Mouse (Mus musculus): ENCODE measurements around the gene Rfx4.

Gene Rfx4

DNA sequence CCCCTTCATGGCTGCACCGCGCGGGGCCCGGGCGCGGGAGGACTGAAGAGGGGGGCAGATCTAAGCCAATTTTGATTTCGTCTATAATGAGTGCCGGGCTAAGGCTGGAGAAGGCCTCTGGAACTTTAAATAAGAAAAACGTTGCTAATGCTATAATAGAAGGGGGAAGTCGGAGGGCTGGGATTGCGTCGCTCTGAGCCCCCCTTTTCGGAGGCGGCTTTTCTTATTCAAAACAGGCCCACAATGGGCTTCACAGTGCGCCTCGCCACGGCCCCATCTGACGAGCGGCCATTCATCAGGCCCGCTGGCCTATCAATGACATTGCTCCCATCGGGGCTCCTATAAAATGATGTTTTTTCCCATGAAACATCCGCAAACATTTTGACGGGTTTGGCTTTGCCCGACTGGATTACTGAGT is at the start of gene Rfx4:
Rfx4 (plus strand) TSS at position 277 of the 418 bp plus-strand sequence.
- POLR2A ChIA-PET = interaction anchor here in 1 of 4 experiments (0.6 kb wide), 1 partner anchor 469 kb away, joined by 3 read pairs; no protein-coding TSS in a partner anchor
- CTCF ChIA-PET = interaction anchor here in 1 of 4 experiments (0.6 kb wide), 1 partner anchor 83 kb away, joined by 3 read pairs; no protein-coding TSS in a partner anchor

GRCm38 (mm10) chr10:84706543-84706942 is 49.3 kb upstream of the Rfx4 start:
- ChIA-PET POLR2A (interaction anchor here in 2 of 4 experiments (1.3 to 2.1 kb wide), 5 partner anchors 13 to 203 kb away, joined by 3 to 9 read pairs (median 4); no protein-coding TSS in a partner anchor), CTCF (interaction anchor here in 1 of 4 experiments (1.1 kb wide), 1 partner anchor 279 kb away, joined by 3 read pairs; no protein-coding TSS in a partner anchor)

- ChIA-PET CTCF (interaction anchor here in 2 of 4 experiments (1.1 to 1.5 kb wide), 2 partner anchors 23 to 279 kb away, joined by 3 read pairs; no protein-coding TSS in a partner anchor), POLR2A (interaction anchor here in 2 of 4 experiments (0.7 to 2.1 kb wide), 14 partner anchors 9 to 832 kb away, joined by 3 to 9 read pairs (median 4); partner anchors contain the start of gene Polr3b (in 1 of the 2))
These were observed 48.6 kb upstream of the Rfx4 start for GRCm38 (mm10) chr10:84707226-84707625.

DNA sequence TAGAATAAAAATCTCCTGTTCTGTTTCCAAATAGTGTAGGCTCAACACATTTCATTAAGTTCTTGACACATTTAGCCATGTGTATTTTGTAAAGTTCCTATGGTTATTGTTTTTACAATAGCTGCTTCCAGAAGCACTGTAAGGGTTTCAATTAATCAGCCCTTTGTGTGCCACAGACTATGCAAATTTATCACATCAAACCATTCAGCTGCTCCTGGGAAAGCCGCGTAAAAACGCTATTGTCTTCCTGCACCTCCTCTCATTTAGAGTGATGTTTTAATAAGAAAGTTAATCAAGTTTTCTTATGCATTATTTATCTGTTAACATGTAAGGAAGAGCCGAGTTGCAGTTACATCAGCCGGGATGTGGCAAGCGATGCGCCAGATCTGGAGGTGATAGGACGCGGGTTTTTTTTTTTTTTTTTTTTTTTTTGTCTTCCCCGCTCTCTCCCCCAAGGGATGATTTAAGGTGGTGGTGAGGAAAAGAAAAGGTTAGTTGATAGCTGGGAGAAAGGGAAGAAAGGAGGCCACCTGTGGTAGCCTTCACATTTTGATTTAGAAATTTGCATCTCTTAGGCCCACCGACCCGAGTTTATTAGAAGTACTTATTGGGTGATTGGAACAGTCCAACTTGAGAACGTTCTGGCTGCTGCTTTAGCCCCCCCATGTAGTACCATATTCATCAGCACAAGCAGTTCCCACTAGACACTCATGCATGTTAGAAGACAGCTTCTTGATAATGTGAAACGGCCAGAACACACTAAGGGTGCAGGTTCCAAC is 47.9 kb upstream of the Rfx4 start:
- ChIA-PET POLR2A (interaction anchor here (0.6 to 2.1 kb wide), 23 partner anchors 9 to 944 kb away, joined by 3 to 9 read pairs (median 3); partner anchors contain the start of gene Polr3b (in 1 of the 4)), CTCF (interaction anchor here in 2 of 4 experiments (0.6 to 1.5 kb wide), 3 partner anchors 22 to 278 kb away, joined by 3 to 6 read pairs (median 3); no protein-coding TSS in a partner anchor)

- POLR2A ChIA-PET = interaction anchor here in 1 of 4 experiments (0.6 to 1.1 kb wide), 4 partner anchors 8 to 32 kb away, joined by 3 read pairs; no protein-coding TSS in a partner anchor
- CTCF ChIA-PET = no interaction called here
These were observed 45.7 kb upstream of the Rfx4 start for GRCm38 (mm10) chr10:84710192-84710591.

DNA sequence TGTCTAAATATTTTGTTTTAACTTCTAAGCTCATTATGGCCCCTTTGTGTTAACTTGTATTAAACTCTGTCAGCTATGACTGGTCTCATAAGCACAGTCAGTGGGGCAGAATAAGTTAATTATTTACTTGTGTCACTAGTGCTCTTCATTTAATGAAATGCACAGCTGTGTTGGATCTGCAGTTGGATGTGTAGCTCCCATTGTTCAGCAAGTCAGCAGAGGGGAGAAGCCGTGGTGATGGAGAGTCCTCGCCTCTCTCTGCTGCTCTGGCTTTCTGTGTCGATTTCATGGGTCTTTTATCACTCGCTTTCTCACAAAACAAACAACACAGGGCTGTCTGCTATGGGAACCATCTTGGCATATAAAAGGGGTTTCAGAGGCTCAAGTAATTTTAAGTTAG is 45.0 kb upstream of the Rfx4 start:
- CTCF ChIA-PET = interaction anchor here in 1 of 4 experiments (0.6 kb wide), 1 partner anchor 45 kb away, joined by 3 read pairs; no protein-coding TSS in a partner anchor
- POLR2A ChIA-PET = interaction anchor here in 2 of 4 experiments (0.6 to 2.0 kb wide), 6 partner anchors 8 to 178 kb away, joined by 3 to 4 read pairs (median 3); no protein-coding TSS in a partner anchor

DNA sequence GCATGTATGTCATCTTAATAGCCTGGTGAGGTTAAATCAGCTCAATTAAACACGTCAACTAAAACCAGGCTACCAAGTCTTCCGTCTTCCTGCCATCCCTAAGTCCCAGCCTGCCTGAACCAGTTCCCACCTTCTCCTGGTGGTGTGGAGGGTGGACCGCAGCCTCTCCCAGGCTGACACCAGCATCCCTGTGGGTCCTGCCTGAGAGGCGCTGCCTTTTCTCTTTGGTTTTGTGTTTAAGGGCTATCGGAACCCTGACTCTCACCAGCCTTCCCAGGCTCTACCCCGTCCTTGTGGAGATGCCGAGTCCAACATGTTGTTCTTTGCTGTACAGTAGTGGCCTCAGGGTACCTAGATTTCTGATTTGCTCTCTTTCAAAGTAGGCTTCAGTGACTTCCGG is 44.4 kb upstream of the Rfx4 start:
- ChIA-PET CTCF (interaction anchor here in 3 of 4 experiments (0.6 to 0.9 kb wide), 3 partner anchors 127 to 975 kb away, joined by 3 to 4 read pairs (median 3); no protein-coding TSS in a partner anchor), POLR2A (interaction anchor here in 3 of 4 experiments (0.7 to 2.0 kb wide), 7 partner anchors 11 to 391 kb away, joined by 3 to 5 read pairs (median 3); no protein-coding TSS in a partner anchor)

GRCm38 (mm10) chr10:84711940-84712339 is 43.9 kb upstream of the Rfx4 start:
- CTCF ChIA-PET = interaction anchor here in 3 of 4 experiments (0.6 to 0.9 kb wide), 3 partner anchors 127 to 848 kb away, joined by 3 to 4 read pairs (median 4); no protein-coding TSS in a partner anchor
- POLR2A ChIA-PET = interaction anchor here in 3 of 4 experiments (0.7 to 2.0 kb wide), 9 partner anchors 11 to 391 kb away, joined by 3 to 5 read pairs (median 3); no protein-coding TSS in a partner anchor

DNA sequence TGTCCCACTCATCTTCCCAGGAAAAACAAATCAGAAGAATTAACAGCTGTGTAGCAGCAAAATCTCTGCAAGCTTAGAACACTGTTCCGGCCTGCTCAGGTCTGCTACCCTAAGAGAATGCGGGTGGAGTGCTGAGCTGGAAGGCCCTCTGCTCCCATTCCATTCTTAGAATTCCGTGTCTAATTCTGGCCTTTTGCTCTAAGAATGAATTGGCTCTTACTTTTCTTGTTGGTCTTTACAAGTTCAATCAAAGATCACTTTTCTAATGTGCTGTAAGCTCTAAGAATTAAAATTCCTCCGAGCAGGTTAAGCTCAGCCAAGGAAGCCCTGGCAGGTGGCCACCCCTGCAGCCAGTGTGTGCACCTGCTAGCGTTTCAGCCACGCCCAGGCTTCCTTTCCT is 43.3 kb upstream of the Rfx4 start:
- POLR2A ChIA-PET = interaction anchor here in 2 of 4 experiments (0.7 to 2.0 kb wide), 6 partner anchors 10 to 29 kb away, joined by 3 to 5 read pairs (median 3); no protein-coding TSS in a partner anchor

GRCm38 (mm10) chr10:84713043-84713442 is 42.8 kb upstream of the Rfx4 start:
- ChIA-PET POLR2A (interaction anchor here in 2 of 4 experiments (0.9 to 2.0 kb wide), 4 partner anchors 10 to 30 kb away, joined by 3 to 4 read pairs (median 3); no protein-coding TSS in a partner anchor), CTCF (interaction anchor here in 1 of 4 experiments (0.5 kb wide), 1 partner anchor 57 kb away, joined by 4 read pairs; no protein-coding TSS in a partner anchor)

More for the DNA sequence above, 43.3 kb upstream of the Rfx4 start:
- CTCF ChIA-PET = interaction anchor here in 2 of 4 experiments (0.6 to 0.7 kb wide), 2 partner anchors 131 to 847 kb away, joined by 4 read pairs; no protein-coding TSS in a partner anchor

DNA sequence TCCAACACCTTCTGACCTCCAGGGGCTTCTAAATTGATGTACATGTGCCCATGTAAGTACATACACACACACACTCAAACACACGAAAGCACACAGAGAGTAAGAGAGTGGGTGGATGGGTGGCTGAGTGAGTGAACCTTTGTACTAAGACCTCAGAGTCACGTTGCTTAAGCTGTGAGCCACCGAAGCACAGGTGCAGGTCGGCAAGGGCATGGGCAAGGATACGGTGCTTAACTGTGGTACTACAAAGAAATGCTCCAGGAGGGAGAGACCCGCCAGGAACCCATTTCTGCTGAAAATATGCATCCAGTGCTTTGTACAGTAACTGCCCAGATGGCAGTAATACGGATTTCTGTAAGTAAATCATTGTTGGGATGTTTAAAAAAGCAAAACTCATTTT is 40.2 kb upstream of the Rfx4 start:
- ChIA-PET CTCF (no interaction called here), POLR2A (interaction anchor here in 3 of 4 experiments (0.6 to 2.3 kb wide), 8 partner anchors 11 to 144 kb away, joined by 3 to 9 read pairs (median 4); partner anchors contain the start of gene Polr3b (in 1 of the 3))

GRCm38 (mm10) chr10:84716581-84716980 is 39.3 kb upstream of the Rfx4 start:
- ChIA-PET CTCF (no interaction called here), POLR2A (interaction anchor here in 1 of 4 experiments (1.1 kb wide), 1 partner anchor 94 kb away, joined by 3 read pairs; the partner anchor contains the start of gene Polr3b)

DNA sequence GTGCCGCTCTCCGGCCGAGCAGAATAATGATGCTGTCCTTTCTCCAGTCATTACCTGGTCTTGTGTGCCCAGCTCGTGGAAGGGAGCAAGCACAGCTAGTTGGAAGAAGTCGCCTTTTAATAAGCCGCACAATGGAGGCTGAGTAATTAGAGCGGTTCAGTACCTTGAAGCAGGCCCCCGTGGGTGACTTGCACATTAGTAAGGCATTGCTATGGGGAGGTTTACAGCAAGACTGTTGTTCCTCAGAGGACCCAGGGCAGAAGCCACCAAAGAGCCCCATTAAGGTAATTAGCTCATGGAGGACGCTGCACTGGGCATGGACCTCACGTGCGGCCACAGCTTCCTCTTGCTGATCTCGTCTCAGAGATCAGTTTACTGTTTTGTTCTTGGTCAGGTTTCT is 33.2 kb upstream of the Rfx4 start:
- ChIA-PET CTCF (interaction anchor here in 1 of 4 experiments (1.0 kb wide), 1 partner anchor 8 kb away, joined by 3 read pairs; no protein-coding TSS in a partner anchor), POLR2A (interaction anchor here in 2 of 4 experiments (0.8 to 1.8 kb wide), 5 partner anchors 9 to 41 kb away, joined by 3 to 5 read pairs (median 4); no protein-coding TSS in a partner anchor)

DNA sequence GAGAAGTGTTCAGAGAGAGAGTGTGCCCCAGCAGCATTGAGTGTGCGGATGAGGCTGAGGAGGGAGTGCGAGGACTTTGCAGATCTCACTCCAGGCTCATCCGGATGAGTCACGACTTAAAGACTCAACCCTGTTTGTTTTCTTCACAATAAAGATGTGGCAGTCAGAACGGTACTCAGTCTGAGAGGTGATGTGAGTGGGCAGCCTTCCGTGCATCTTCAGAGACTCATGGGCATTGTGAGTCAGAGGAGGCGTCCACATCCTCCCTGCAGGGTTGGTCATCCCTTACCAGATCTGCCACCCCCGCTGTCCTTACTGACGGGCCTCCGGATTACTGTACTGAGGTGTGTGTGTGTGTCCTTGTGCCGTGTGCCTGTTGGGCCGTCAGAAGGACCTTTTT is 28.9 kb upstream of the Rfx4 start:
- ChIA-PET CTCF (no interaction called here), POLR2A (interaction anchor here in 1 of 4 experiments (1.1 to 2.3 kb wide), 2 partner anchors 12 to 171 kb away, joined by 3 to 5 read pairs; no protein-coding TSS in a partner anchor)

GRCm38 (mm10) chr10:84727760-84728159 is 28.1 kb upstream of the Rfx4 start:
- POLR2A ChIA-PET = interaction anchor here in 3 of 4 experiments (0.6 to 2.3 kb wide), 4 partner anchors 13 to 400 kb away, joined by 3 to 5 read pairs (median 4); partner anchors contain the start of gene Mterf2 (in 1 of the 3)
- CTCF ChIA-PET = interaction anchor here in 2 of 4 experiments (0.5 to 0.8 kb wide), 2 partner anchors 23 to 122 kb away, joined by 3 to 6 read pairs; no protein-coding TSS in a partner anchor

DNA sequence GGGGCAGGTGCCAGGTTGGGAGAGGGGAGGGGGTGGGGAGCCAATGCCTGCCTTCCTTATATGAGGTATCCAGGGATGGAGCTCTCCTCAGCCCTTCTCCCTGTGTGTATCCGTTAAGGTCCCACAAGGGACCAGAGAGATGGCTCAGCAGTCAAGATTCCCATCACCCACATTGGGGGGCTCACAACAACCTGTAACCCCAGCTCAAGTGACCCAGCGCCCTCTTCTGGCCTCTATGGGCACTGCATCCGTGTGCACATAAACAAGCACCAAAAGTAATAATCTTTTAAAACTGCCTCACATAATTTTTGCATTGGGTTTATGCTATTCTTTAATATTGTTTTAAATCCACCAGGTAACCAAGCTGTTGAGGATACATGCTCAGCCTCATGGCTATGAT is 25.8 kb upstream of the Rfx4 start:
- CTCF ChIA-PET = interaction anchor here in 3 of 4 experiments (0.5 to 1.3 kb wide), 12 partner anchors 8 to 1883 kb away, joined by 3 to 4 read pairs (median 3); no protein-coding TSS in a partner anchor

GRCm38 (mm10) chr10:84730956-84731355 is 24.9 kb upstream of the Rfx4 start:
- ChIA-PET CTCF (interaction anchor here in 3 of 4 experiments (0.7 to 1.1 kb wide), 4 partner anchors 9 to 1882 kb away, joined by 3 to 4 read pairs (median 3); no protein-coding TSS in a partner anchor), POLR2A (interaction anchor here in 1 of 4 experiments (1.4 to 2.5 kb wide), 3 partner anchors 8 to 16 kb away, joined by 4 to 9 read pairs (median 5); no protein-coding TSS in a partner anchor)

More for the DNA sequence above, 25.8 kb upstream of the Rfx4 start:
- POLR2A ChIA-PET = interaction anchor here (0.6 to 2.5 kb wide), 6 partner anchors 15 to 27 kb away, joined by 3 to 9 read pairs (median 4); no protein-coding TSS in a partner anchor

DNA sequence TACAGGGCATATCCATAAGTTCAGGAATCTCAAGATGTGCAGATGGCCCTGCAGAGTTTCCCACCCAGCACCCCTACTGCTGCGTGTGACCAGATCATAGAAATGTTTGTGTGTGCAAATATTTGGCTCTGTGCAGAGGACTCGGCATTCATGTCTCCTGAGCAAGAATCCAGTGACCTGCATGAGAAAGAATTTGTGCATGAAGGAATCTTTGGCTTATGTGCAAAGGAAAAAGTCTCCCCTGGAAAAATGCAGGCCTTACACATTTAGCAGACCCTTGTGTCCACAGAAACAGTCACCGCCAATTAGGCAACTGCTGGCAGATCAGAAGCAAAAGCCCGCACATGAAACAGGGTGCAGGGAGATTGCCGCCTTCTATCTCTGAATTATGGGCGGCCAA is 22.4 kb upstream of the Rfx4 start:
- CTCF ChIA-PET = no interaction called here
- POLR2A ChIA-PET = no interaction called here
